Mouse (Mus musculus) mouse trophoblast stem cell (cell line): Measurements from ENCODE around the gene Hmbs.
"Not testable (repeated sequence)": the region's sequence is repeated elsewhere in the genome, so short reads cannot be mapped to it uniquely, and the experiment has no call there.

ENCODE experiments used
- in situ Hi-C, 2 experiments: fragments of 300-500 bp; cut with MseI, MboI; formaldehyde crosslinking; loops; 2 replicates in 1 of 2; 3 replicates in 1 of 2; pipeline ENCODE4 v1.15.1; 2025

Hmbs gene

GRCm38 (mm10) chr9:44345570-44346433, 1.8 kb upstream of the Hmbs start:
- in situ Hi-C loops = no loop called here

GRCm38 (mm10) chr9:44343290-44343689, 738 bp downstream of the Hmbs start:
- in situ Hi-C loops = no loop called here

GRCm38 (mm10) chr9:44342605-44343004, 1.4 kb downstream of the Hmbs start:
- in situ Hi-C loops = no loop called here

GRCm38 (mm10) chr9:44342173-44342572, 1.9 kb downstream of the Hmbs start:
- in situ Hi-C loops = no loop called here

- in situ Hi-C loops = no loop called here
Measured at GRCm38 (mm10) chr9:44341487-44341886, 2.5 kb downstream of the Hmbs start.

GRCm38 (mm10) chr9:44338574-44338973, 5.5 kb downstream of the Hmbs start:
- in situ Hi-C loops = no loop called here

- in situ Hi-C loops = no loop called here
Measured at GRCm38 (mm10) chr9:44337436-44338169, 6.4 kb downstream of the Hmbs start.

GRCm38 (mm10) chr9:44336964-44337363, 7.1 kb downstream of the Hmbs start:
- in situ Hi-C loops = no loop called here

- in situ Hi-C loops = not testable (repeated sequence)
Measured at GRCm38 (mm10) chr9:44336513-44336912, 7.5 kb downstream of the Hmbs start.

- in situ Hi-C loops = no loop called here
Measured at GRCm38 (mm10) chr9:44336093-44336406, 8.0 kb downstream of the Hmbs start.

- in situ Hi-C loops = no loop called here
Measured at GRCm38 (mm10) chr9:44335331-44336092, 8.5 kb downstream of the Hmbs start.

GRCm38 (mm10) chr9:44334396-44335330, 9.4 kb downstream of the Hmbs start, which contains the start of gene H2afx:
Gene H2afx, plus strand, starts transcription at chr9:44334694.
- in situ Hi-C loops = no loop called here

- in situ Hi-C loops = no loop called here
Measured at GRCm38 (mm10) chr9:44332918-44333638, 10.9 kb downstream of the Hmbs start.

GRCm38 (mm10) chr9:44330736-44331135, 13.3 kb downstream of the Hmbs start:
- in situ Hi-C loops = no loop called here

- in situ Hi-C loops = no loop called here
Measured at GRCm38 (mm10) chr9:44327926-44328325, 16.1 kb downstream of the Hmbs start.

- in situ Hi-C loops = no loop called here
Measured at GRCm38 (mm10) chr9:44327064-44327711, 16.8 kb downstream of the Hmbs start.

- in situ Hi-C loops = no loop called here
Measured at GRCm38 (mm10) chr9:44326371-44327063, 17.5 kb downstream of the Hmbs start.

- in situ Hi-C loops = no loop called here
Measured at GRCm38 (mm10) chr9:44325768-44326370, 18.2 kb downstream of the Hmbs start, which contains the start of gene Dpagt1. Gene Dpagt1, plus strand, starts transcription at chr9:44326019.
